8 mouse cellular contexts compared by ENCODE assay signal in genomic region chr11:60703131-60703530, GRCm38 (mm10). TPM values are rescaled to one million over a fixed set of nuclear protein-coding genes. Genes with fewer than 3 reads are reported as not detected.
DNase-seq lines count a peak whose midpoint lies in the region; ATAC-seq and TF ChIP-seq lines count a peak whose summit lies in the region.

No protein-coding gene starts in this region.

- peaks cover 5% of the 10 kb centered on the region; the same call in 1 of the 2 replicates for H3K36me3 ChIP-seq in ES-Bruce4 (ENCODE audit: control insufficient read depth, insufficient read depth, low read length, poor library complexity, severe bottlenecking)
- peaks cover 14% of the 10 kb centered on the region; the same call in 1 of the 2 replicates for H3K36me3 ChIP-seq in small intestine, adult 2 months (ENCODE audit: control insufficient read depth, insufficient read depth, low read length)

- TF ChIP-seq POLR2A in ES-Bruce4 (IDR thresholded peaks at IDR 0.05; ENCODE audit: insufficient read depth, low read length) = no peak
- TF ChIP-seq POLR2A in small intestine, adult 2 months (IDR thresholded peaks at IDR 0.05; ENCODE audit: low read depth, low read length) = no peak

- peaks cover 6% of the 10 kb centered on the region for H3K4me1 ChIP-seq in ES-Bruce4 (ENCODE audit: control insufficient read depth, insufficient read depth, low read length)
- peaks cover 14% of the 10 kb centered on the region for H3K4me1 ChIP-seq in small intestine, adult 2 months (ENCODE audit: control insufficient read depth, insufficient read depth, insufficient read length, low read length)

- 45% methylated on average over 4 of the region's 4 CpGs for WGBS in small intestine, adult 2 months

- no peak overlapping the region for H3K9ac ChIP-seq in ES-Bruce4 (ENCODE audit: low read depth, poor library complexity, severe bottlenecking)

- H3K27ac ChIP-seq in ES-Bruce4 (ENCODE audit: insufficient read depth, low read length) = no peak overlapping the region
- H3K27ac ChIP-seq in layer of hippocampus, adult 2 months = peak overlapping the region; percentile 83
- no peak overlapping the region for H3K27ac ChIP-seq in small intestine, adult 2 months (ENCODE audit: insufficient read depth, low read depth, low read length)

- no peak for TF ChIP-seq EP300 in ES-Bruce4 (IDR thresholded peaks at IDR 0.05; ENCODE audit: insufficient read depth, low read depth, low read length)

- no peak overlapping the region for H3K4me3 ChIP-seq in ES-Bruce4 (ENCODE audit: low read depth, low read length)
- no peak overlapping the region for H3K4me3 ChIP-seq in layer of hippocampus, adult 2 months
- no peak overlapping the region for H3K4me3 ChIP-seq in small intestine, adult 2 months (ENCODE audit: low read depth, low read length)

- no peaks in the 10 kb centered on the region for H3K27me3 ChIP-seq in ES-Bruce4 (ENCODE audit: control insufficient read depth, insufficient read depth, low read length, poor library complexity, severe bottlenecking)
- H3K27me3 ChIP-seq in small intestine, adult 2 months (ENCODE audit: control insufficient read depth, insufficient read depth, low read length) = no peaks in the 10 kb centered on the region

- H3K9me3 ChIP-seq in ES-Bruce4 (replicated peaks; ENCODE audit: control insufficient read depth, insufficient read depth, low read length, poor library complexity, severe bottlenecking) = no peaks in the 10 kb centered on the region

- no peak for ATAC-seq in cerebellum, adult (ENCODE audit: insufficient number of reproducible peaks, low FRiP score, low TSS enrichment)

- TF ChIP-seq CTCF in ES-Bruce4 (IDR thresholded peaks at IDR 0.05; ENCODE audit: low read depth, low read length) = peak; percentile 93
- TF ChIP-seq CTCF in layer of hippocampus, adult 2 months (conservative IDR thresholded peaks at IDR 0.05) = peak; percentile 75
- TF ChIP-seq CTCF in small intestine, adult 2 months (IDR thresholded peaks at IDR 0.05; ENCODE audit: extremely low read depth, insufficient read length, insufficient replicate concordance, low read depth, low read length) = peak; percentile 54; the same call in 1 of the 2 replicates

- peak; percentile 51 for DNase-seq in cerebellum, adult 11 months
- peak; percentile 61 for DNase-seq in cerebellum, adult 11-12 months
- peak; percentile 61 for DNase-seq in forelimb bud, embryonic 11.5 days (ENCODE audit: low read depth, low spot score)
- peak; percentile 70 to 76 for DNase-seq in layer of hippocampus, adult 2 months (ENCODE audit: low spot score in 2 of 2)
- DNase-seq in lung, postnatal 36 days = peak; percentile 84

RNA-seq across cellular contexts. Expression of gene Llgl1, which starts 3.6 kb away (rescaled TPM):
- polyA plus RNA-seq in ES-Bruce4 (2011; ENCODE audit: insufficient read depth, insufficient read length, low read depth, missing spikeins) = 28.7 and 28.9 TPM in 2 replicates
- total RNA-seq in layer of hippocampus, adult 2 months (2021) = 10 to 100 TPM; 43.0 to 43.3 TPM
- polyA plus RNA-seq in small intestine, adult 2 months (2012; rRNA removed) = 18.9 and 32.4 TPM in 2 replicates

RNA-seq across cellular contexts. Expression of gene Flii, which starts 23.9 kb away (rescaled TPM):
- polyA plus RNA-seq in ES-Bruce4 (2011; ENCODE audit: insufficient read depth, insufficient read length, low read depth, missing spikeins) = 49.0 and 52.5 TPM in 2 replicates
- total RNA-seq in layer of hippocampus, adult 2 months (2021) = 10 to 100 TPM; 59.5 to 68.2 TPM
- 130 and 350 TPM in 2 replicates for polyA plus RNA-seq in small intestine, adult 2 months (2012; rRNA removed)

RNA-seq across cellular contexts. Expression of gene Mief2, which starts 25.1 kb away (rescaled TPM):
- 7.1 and 9.4 TPM in 2 replicates for polyA plus RNA-seq in ES-Bruce4 (2011; ENCODE audit: insufficient read depth, insufficient read length, low read depth, missing spikeins)
- 10 to 100 TPM; 21.2 to 25.0 TPM for total RNA-seq in layer of hippocampus, adult 2 months (2021)
- 9.3 and 9.5 TPM in 2 replicates for polyA plus RNA-seq in small intestine, adult 2 months (2012; rRNA removed)
